Mouse (Mus musculus): ENCODE data around the gene Mif4gd.

Mif4gd gene

DNA sequence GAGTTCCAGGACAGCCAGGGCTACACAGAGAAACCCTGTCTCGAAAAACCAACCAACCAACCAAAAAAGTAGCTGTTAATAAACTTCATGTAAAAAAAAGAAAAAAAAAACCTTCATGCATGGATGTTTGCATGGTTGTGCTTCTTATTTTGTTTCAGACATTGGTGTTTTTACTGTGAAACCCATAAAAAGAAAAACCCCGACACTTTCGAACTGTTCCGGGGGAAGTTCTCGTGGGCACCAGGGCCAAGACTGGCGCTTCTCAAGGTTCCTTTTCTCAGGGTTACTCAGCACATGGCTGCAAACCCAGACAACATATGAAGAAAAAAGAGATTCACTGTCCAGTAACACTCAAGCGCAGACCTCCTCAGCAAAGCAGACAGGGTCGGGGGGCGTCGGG, 20.1 kb upstream of the Mif4gd start:
- no peak for DNase-seq (ENCODE audit: low read depth, low spot score)

DNA sequence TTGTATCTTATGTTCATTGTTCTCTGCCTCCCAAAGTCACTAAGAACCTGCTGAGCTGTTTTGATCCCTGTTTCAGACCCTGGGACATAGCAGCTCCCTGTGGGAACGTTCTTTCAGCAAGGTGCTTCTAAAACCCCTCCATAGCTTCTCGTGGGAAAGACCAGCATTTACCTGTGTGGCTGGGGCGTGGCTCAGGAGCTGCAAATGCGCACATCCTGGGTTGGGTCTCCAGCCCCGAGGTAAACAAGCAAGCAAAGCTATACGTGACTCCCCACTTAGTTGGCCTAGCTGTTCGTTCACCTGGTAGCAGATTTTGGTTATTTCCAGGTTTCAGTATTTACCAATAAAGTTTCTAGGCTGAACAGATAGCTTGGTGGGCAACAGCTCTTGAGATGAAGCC, 19.5 kb upstream of the Mif4gd start:
- DNase-seq (ENCODE audit: low read depth, low spot score): no peak

DNA sequence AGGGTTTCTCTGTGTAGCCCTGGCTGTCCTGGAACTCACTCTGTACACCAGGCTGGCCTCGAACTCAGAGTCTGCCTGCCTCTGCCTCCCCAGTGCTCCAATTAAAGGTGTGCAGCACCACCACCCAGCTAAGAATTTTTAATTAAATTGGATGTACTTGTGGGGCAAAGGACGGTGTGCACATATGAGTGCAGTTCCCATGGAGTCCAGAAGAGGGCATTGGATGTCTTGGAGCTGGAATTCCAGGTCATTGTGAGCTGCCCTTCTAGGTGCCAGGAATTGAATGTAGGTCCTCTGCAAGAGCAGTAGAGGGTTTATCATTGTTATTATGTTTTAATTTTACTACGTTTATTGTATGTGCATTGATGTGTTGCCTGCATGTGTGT, 18.7 kb upstream of the Mif4gd start:
- no peak for DNase-seq (ENCODE audit: low read depth, low spot score)

DNA sequence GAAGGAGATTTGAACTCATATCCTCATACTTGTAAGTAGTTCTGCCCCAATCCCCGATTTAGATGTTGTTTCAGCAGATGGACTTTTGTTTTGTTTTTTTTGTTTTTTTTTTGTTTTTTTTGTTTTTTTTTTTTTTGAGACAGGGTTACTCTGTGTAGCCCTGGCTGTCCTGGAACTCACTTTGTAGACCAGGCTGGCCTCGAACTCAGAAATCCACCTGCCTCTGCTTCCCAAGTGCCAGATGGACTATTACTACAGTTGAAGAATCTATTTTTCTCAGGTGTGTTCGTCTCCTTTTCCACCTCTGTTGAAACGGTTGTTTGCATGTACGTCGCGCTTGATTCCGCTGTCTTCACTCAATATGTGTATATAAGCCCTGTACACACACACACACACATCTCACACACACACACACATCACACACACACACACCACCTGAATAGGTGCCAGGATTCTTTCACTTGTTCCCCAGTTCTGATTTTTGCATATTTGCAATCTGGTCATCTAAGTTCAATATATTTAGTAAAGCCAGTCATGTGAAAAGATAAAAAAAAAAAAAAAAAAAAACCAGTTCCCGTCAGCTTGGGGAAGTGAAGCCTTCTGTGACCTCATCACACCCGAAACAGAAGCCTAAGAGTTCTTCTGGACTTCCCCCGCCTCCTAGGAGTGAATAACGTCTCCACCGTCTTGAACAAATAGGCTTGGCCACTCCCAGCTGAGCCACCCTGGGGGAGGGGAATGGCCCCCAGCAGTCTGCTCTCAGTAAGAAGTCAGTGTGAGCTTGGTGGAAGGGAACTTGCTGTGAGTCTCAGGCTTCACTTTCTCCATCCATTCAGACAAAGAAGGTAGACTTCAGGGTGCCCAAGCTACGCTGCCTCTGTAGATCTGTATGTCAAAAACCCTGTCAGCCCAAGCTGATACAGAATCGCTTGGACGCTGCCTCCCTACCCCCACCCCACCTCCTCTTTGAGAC, 18.0 kb upstream of the Mif4gd start:
- DNase-seq (ENCODE audit: low read depth, low spot score): no peak

GRCm38 (mm10) chr11:115629734-115630531, 17.2 kb upstream of the Mif4gd start:
- no peak for DNase-seq (ENCODE audit: low read depth, low spot score)

- DNase-seq (ENCODE audit: low read depth, low spot score): no peak
These were observed 15.8 kb upstream of the Mif4gd start for GRCm38 (mm10) chr11:115628465-115629101.

GRCm38 (mm10) chr11:115627705-115628464, 15.1 kb upstream of the Mif4gd start, which contains the start of gene Slc25a19:
Slc25a19 (minus strand) TSS chr11:115628295.
- peak; percentile 99 for DNase-seq (ENCODE audit: low read depth, low spot score)

DNA sequence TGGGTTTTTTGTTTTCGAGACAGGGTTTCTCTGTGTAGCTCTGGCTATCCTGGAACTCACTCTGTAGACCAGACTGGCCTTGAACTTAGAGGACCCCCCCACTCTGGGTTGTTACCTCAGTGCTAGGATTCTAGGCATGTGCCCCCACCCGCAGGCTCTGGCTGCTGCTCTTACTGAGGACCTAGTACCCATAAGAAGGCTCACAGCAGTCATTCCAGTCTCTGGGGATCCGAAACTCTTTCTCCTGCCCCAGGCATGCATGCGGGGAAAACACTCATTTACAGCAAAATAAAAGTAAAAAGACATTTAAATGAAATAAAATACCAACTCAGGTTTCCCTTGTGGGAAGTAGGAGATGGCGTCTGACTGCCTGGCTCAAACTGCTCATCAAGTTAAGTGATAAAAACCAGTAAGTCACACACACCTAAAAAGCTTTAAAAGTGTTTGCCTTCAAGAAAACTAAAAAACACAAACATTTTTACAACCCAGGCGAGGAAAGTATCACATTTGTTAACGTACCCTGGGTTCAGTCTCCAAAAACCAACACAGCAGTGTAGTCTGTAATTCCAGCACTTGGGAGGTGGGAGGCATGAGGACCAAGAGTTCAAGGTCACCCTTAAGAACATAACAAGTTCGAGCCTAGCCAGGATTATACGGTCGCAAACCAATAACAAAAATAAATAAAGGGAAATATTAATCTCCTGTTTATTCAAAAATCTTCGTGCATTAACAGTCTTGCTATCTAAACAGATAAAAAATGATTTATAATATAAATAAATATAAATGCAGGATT, 14.3 kb upstream of the Mif4gd start:
- no peak for DNase-seq (ENCODE audit: low read depth, low spot score)

GRCm38 (mm10) chr11:115625877-115626276, 13.1 kb upstream of the Mif4gd start:
- DNase-seq (ENCODE audit: low read depth, low spot score): no peak

DNA sequence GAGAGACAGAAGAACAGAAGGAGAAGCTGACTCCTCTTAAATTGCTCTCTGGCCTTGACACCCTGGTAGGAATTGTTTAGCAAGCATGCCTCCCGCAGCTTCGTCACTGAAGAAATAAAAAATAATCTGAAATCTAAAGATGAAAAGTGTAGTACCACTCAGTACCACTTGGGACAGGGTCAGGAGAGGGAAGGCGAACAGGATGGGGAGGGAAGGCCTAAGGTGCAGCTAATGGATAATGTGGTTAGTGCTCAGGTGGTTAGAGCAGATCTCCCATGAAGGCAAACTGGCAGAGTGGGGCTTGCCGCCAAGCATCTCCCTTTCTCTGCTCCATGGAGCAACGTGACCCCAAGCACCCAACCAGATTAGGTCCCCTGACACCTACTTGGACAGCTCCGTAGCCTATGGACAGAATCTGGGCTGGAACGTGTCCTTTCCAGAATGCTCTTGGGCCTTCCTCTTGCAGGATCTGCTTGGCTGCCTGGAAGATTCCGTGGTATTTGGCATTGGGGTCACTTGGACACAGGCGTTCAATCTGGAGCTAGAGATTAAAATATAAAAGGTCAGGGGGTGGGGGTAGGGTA, 10.8 kb upstream of the Mif4gd start:
- no peak for DNase-seq (ENCODE audit: low read depth, low spot score)

GRCm38 (mm10) chr11:115619949-115620348, 7.2 kb upstream of the Mif4gd start:
- no peak for DNase-seq (ENCODE audit: low read depth, low spot score)

- DNase-seq (ENCODE audit: low read depth, low spot score): no peak
These were observed 6.2 kb upstream of the Mif4gd start for GRCm38 (mm10) chr11:115618732-115619516.

DNA sequence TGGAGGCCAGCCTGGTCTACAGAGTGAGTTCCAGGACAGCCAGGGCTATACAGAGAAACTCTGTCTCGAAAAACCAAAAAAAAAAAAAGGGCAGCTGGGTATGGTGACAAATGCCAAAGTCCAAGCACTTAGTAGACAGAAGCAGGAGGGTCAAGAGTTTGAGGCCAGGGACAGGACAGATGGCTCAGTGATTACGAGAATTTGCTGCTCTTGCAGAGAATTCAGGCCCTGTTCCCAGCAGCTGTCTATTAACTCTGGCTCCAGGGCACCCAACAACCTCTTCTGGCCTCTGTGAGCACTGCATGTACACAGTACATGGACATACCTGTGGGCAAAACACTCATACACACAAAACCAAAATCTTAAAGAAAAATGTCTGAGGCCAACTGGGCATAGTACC, 5.2 kb upstream of the Mif4gd start:
- DNase-seq (ENCODE audit: low read depth, low spot score): no peak

- DNase-seq (ENCODE audit: low read depth, low spot score): no peak
These were observed 4.1 kb upstream of the Mif4gd start for GRCm38 (mm10) chr11:115616893-115617292.

DNA sequence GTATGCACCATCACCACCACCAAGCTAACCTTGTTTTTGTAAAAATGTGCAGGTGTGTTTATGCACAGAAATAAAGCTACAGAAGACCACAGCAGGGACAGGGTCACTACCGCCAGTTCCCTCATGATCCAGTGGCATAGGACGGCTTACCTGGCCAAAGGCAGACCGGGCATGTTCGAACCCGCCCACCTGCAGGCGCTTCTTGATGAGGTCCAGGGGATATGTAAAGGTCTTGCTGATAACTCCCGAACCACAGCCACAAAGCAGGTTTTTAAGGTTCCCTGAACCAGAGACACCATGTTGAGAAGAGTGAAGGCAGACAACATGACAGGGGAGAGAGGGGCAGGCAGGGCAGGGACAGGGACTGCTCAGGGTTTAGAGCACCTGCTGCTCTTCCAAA, 3.6 kb upstream of the Mif4gd start:
- DNase-seq (ENCODE audit: low read depth, low spot score): no peak

GRCm38 (mm10) chr11:115615875-115616274, 3.1 kb upstream of the Mif4gd start:
- DNase-seq (ENCODE audit: low read depth, low spot score): no peak

DNA sequence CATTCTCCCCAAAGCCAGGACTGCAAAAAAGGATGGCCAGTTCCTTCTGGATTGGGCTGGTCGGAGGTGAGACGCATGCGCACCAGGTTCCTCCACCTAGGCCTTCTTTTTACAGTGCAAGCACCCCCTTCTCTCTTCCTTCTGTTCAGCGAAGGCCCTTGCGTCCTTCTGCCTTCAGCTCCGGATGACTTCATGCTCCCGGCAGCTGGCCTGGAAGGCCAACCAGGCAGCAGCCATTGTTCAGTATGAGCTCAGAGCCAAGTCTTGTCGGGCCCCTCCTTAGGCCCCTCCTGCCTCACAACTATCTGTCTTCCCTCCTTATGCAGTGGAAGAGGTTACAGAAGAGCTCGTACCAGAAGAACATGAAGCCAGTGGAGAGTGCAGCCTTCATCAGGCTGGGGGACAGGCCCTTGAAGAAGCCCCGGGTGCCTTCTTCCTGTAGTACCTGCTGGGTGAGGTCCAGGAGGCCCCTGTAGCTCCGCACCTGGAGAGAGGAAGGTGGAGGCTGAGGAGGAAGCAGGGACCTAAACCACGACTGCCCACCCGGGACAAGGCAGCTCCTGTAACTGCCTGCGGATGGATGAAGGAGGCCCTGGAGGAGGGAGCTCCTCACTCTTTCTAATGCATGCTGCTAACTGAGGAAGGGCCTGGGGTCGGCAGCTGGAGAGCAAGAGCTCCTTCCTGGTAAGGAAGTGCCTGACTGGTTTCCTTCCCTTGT, 2.5 kb upstream of the Mif4gd start:
- no peak for DNase-seq (ENCODE audit: low read depth, low spot score)

- DNase-seq (ENCODE audit: low read depth, low spot score): no peak
These were observed 1.8 kb upstream of the Mif4gd start for GRCm38 (mm10) chr11:115614346-115615107.
